Mouse (Mus musculus) heart, postnatal 14 days (tissue): ENCODE results near the gene Rbl2. TPM values are rescaled to one million over a fixed set of nuclear protein-coding genes. Genes with fewer than 3 reads are reported as not detected.

Experiments used
- DNase-seq, 2 experiments: peaks; one replicate each; pipeline ENCODE4 v3.0.0; 2021 to 2022
- intact Hi-C: fragments of 180-260 bp; cut with DNase I; formaldehyde crosslinking; loops from one replicate; pipeline ENCODE4 v1.15.1; 2025
- long read RNA-seq, 2 experiments: library from polyadenylated mRNA; stranded (forward); transcript quantifications; one replicate each; pipeline ENCODE4 v2.0.0; 2021
- total RNA-seq, 2 experiments: library from RNA; stranded (reverse); gene quantifications; 2 replicates each; pipeline ENCODE4 v1.2.3; 2021

Gene Rbl2
- 10 to 100 TPM; 24.6 to 27.9 TPM for total RNA-seq
- long read RNA-seq, experiment 1, full-length matches to known transcripts = 18 of 27 reads
- long read RNA-seq, experiment 1, partial matches to known transcripts = 8 of 27 reads
- long read RNA-seq, experiment 1, other reads (novel, unspliced or antisense) = 1 of 27 reads
- long read RNA-seq, experiment 2, full-length matches to known transcripts = 13 of 18 reads
- long read RNA-seq, experiment 2, partial matches to known transcripts = 4 of 18 reads
- long read RNA-seq, experiment 2, other reads (novel, unspliced or antisense) = 1 of 18 reads

DNA sequence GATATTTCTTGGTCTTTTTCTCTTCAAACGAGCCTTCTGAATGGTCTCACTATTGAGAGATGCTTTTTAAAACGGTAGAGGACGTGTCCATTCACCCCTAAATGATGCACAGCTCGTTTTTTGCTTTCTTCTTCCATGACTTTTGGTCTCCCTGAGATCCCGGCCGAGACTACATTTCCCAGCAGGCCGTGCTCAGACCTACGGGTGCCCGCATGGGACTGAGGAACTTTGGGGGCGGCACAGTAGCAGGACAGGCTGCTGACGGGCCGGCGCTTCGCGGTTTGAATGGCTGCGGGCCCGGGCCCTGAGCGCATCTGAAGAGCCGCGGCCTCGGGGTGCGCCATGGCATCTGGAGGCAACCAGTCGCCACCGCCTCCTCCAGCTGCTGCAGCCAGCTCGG, at the start of gene Rbl2:
Gene Rbl2 (plus strand): TSS at position 224 of the 400 bp plus-strand sequence.
- DNase-seq = peak; percentile 92 to 97
- intact Hi-C loops = loop anchor here (5.0 kb wide), 1 partner anchor 62 kb away; no protein-coding TSS in a partner anchor

DNA sequence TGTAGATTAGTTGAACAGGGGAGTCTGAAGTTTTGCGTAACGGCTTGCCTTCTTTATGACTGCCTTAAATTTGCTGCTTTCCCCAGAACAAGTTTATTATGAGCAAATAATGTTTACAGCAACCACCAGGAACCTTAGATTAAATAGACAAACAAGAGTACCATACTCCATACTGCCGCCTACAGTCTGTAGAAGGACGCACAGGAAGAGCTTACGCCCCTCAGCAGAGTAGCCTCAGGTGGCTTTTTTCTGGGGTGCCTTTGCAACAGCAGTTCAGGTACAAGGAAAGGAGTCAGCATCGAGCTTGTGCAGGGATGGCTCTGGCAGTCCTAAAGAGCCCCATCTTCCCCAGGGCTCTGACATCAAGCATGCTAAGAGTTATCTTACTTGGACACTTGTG, 35.4 kb upstream of the Rbl2 start:
- intact Hi-C loops = no loop called here
- DNase-seq = no peak

DNA sequence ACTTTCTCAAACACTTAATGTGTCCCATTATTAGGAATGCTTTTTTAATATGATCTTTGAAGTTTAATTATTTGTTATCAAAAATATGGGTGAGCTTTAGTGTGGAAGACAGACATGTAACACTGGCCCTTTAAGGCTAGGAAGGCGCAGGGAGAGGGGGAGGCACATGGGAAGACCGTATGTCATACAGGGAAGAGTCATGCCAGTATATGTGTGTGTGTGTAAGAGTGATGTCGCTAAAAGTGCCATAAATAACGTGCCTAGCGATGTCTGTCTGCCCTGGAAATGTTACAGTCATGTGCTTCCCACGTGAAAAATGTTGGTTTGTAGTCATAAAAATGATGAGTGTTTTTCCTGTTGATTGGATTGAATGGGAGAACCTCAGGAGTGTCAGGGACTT, 33.0 kb upstream of the Rbl2 start:
- intact Hi-C loops = no loop called here
- DNase-seq = no peak

DNA sequence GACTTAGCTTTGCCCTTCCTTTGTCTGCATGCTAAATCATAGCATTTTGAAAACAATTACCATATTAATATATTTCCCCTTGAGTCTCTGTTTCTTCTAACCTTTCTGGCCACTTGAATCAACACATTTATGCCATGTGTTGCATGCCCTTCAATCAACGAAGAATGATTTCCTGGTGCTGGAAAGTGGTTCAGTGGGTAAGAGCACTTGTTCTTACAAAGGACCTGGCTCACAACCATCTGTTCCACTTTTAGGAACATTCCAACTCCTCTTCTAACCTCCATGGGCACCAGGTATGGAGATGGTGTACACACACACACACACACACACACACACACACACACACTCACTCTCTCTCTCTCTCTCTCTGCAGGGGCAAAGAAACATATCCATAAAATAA, 31.2 kb upstream of the Rbl2 start:
- intact Hi-C loops = no loop called here
- DNase-seq = no peak

DNA sequence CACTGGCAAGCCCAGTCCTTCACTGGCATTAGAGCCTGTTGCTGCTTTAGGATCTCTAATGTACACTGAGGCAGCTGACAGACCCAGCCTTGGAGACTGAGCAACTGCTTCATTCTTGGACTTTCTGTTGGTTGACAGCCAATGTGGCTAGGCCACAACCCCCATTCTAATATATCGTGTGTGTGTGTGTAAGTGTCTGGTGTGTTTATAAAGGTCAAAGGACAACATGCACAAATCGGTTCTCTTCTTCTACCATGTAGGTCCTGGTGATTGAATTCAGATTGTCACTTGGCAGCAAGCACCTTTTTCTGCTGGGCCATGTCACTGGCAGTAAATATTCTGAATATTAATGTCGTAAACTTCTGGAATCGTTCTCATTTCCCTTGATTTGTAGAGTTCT, 23.5 kb upstream of the Rbl2 start:
- no peak for DNase-seq
- intact Hi-C loops = no loop called here

DNA sequence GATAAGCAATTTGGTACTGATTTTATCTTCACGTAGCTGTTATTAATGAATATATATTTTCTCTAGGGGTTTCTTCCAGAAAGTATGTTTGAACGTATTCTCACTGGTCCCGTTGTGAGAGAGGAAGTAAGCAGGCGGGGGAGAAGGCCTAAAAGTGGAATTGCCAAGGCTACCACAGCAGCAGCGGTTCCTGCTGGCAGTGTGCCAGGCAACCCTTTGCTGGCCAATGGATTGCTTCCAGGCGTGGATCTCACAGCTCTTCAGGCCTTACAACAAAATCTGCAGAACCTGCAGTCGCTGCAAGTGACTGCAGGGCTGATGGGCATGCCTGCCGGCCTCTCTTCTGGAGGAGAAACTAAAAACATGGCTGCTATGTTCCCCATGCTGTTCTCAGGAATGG, 18.8 kb upstream of the Rbl2 start:
- DNase-seq = peak; percentile 76 to 81
- intact Hi-C loops = no loop called here

DNA sequence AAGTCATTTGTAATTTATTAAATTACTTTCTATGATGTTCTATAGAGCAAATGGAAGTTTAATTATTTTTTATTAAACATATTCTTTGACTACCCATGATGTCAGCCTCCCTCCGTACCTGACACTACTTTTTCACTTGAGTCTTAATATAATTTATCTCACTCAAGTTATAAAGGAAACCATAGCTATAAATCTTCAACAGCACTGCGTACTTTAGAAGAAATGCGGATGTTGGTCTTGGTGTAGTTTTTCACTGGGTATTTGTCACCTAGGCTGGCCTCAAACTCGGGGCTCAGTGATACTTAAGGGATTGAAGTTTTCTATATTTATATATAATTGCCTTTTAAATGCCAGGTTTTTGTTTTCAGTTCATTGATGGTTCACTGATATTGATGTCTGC, 15.4 kb upstream of the Rbl2 start:
- intact Hi-C loops = no loop called here
- DNase-seq = no peak

DNA sequence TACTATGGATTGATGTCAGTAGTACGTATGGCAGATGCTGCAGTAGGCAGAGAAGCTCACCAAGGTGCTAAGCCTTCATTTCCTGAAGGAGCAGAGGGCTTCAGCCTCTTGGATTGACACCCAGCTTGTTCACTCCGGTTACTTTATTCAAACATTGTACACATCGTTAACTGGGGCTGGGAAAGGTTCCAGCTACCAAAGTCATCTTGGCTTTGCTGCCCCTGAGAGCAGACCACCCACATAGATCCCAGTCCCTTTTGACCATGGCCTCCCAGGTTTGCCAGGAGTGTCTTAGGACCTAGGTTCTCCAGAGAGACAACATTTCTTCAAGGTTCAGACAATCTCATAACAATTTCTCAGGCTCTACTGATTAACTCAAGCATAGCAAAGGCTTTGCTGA, 13.0 kb upstream of the Rbl2 start:
- DNase-seq = no peak
- intact Hi-C loops = no loop called here

DNA sequence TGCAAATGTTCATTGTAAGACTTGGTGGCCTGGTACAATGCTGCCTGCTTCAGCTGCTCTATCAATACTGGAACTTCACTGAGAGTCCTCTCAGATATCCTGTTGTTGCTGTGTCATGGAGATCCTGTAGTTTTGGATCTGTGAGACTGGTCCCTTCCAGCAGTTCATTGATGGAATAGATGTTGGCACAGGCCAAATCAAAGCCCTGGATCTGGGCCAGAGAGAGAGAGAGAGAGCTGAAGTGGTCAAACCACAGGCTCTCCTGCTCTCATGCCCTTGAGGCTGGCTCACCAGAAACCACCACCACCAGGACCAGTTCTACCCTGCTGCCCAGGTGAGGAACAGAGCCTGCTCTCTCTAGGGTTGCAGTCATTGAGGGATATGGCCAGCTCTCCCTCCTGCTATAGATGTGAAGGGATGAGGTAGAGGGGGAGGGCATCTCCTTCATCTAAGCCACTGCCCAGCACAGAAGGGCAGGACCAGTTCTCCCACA, 10.7 kb upstream of the Rbl2 start:
- DNase-seq = no peak
- intact Hi-C loops = no loop called here

DNA sequence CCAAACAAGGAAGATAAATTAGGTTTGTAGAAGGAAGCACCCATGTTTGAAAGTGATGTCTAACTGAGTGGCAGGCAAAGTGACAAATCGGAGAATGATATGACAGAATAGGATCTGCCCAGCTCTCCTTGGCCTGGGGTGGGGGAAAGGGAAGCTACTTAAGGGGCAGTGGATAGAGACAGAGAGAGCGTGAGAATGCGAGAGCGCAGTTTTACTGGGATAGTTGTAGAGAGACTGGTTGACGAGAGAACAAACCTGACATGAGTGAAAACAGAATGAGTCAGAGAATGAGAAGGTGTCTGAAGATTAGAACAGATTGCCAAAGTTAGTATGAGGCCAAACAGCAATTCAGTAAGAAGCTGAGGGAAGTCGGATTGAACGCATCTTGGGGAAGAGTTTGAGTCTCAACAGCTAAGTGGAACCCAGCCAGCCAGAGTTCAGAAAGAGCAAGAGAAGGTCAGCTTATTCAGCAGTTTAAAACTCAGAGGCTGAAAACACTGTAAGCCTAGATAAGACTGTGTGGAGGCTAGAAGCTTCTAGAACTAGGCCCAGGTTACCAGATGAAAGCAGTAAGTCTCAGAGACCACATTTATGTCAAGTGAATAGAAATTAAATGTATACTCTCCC, 9.9 kb upstream of the Rbl2 start:
- intact Hi-C loops = no loop called here
- no peak for DNase-seq

DNA sequence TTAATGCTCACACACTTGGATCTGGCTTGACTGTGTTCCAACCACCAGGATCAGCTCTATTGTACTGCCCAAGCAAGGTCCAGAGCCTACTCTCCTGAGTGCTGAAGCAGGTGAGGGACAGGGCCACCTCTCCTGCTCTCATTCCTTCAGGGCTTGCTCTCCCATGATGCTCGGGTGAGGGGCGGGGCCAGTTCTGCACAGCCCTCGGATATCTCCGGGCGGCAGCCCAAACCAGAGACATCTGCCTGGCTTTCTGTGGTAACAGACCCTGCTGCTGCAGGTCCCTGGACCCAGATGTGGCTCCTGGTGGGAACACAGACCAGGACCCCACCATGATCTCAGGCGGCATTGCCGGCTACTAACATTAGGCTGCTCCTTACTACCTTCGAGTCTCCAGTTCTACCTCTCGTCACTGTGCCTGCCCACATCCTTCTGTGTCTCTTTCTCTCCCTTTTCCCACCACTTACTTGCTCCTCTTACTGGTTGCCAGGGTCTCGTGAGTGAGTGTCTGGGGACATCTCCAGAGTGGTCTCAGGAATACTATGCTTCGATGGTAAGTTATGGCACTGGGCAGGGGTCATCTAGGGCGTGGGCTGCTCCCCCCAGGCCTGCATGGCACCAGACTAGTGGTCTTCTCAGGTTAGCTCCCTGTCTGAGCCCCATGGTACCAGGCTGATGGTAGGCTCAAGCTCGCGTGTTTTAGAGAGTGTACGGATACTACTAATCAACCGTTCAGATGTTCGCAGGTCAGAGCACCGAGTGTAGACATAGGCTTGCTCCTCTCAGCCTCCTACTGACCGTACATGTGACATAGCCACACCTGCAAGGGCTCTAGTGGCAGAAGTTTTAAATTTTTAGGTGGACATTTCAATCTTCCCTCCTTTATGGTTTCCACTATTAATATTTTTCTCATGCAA, 9.0 kb upstream of the Rbl2 start:
- intact Hi-C loops = no loop called here
- no peak for DNase-seq

DNA sequence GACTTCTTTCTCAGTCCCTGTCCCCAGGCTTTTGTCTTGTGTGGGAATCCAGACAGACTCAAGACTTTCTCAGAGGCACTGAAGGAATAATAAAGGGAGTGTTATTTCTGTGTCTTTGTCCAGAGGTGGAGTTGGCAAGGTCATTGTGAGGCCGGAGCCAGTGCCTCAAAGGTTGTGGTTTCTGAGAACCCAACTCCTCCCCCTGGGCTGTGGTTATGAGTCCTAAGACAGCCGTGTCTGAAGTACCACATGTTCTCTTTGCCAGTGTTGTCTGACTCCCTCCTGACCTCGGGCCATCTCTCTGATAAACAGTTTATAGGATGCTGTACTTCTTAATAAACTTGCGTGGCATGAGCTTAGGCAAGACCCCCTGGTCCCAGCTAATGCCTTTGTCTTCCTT, 4.7 kb upstream of the Rbl2 start:
- DNase-seq = no peak
- intact Hi-C loops = no loop called here

DNA sequence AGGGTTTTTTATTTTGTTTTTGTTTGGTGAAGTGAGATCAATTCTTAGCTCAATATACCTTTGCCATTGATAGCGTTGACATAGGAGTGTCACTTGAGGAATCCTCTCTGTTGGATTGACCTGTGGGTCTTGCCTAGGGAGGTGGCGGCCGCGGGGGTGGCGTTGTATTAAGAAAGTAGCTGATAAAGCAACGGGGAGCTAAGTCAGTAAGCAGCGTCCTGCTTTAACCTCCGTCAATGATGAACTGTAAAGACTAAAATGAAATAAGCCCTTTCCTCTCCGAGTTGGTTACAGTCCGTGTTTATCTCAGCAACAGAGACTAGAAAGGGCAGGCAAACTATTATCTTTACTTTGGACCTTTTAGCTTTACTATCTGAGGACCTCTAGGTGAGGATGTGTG, 450 bp upstream of the Rbl2 start:
- DNase-seq = peak; percentile 15 to 25
- intact Hi-C loops = no loop called here

DNA sequence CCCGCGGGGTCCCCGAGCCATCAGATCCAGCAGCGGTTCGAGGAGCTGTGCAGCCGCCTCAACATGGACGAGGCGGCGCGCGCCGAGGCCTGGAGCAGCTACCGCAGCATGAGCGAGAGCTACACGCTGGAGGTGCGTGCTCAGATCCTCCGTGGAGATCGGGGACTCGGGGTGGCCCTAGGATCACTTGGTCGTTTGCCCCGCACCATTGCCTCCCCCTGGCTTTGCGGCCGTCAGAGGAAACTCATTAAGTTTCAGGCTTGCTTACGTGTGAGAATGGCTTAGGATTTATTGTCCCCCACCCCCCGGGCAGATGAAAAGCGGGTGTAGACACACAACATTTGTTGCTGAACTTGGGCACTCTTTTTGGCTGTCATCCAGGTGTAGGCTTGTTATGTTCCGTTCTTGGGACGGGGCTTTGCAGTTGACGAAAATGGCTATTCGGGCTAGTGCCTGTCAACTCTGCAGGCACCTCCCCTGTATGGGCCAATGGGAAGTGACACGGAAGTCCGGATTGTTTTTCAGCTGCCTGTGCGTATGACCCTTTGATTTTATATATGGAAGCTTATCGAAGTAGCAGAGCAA, 510 bp downstream of the Rbl2 start:
- DNase-seq = peak; percentile 77 to 83
- intact Hi-C loops = loop anchor here (5.0 kb wide), 1 partner anchor 62 kb away; no protein-coding TSS in a partner anchor

DNA sequence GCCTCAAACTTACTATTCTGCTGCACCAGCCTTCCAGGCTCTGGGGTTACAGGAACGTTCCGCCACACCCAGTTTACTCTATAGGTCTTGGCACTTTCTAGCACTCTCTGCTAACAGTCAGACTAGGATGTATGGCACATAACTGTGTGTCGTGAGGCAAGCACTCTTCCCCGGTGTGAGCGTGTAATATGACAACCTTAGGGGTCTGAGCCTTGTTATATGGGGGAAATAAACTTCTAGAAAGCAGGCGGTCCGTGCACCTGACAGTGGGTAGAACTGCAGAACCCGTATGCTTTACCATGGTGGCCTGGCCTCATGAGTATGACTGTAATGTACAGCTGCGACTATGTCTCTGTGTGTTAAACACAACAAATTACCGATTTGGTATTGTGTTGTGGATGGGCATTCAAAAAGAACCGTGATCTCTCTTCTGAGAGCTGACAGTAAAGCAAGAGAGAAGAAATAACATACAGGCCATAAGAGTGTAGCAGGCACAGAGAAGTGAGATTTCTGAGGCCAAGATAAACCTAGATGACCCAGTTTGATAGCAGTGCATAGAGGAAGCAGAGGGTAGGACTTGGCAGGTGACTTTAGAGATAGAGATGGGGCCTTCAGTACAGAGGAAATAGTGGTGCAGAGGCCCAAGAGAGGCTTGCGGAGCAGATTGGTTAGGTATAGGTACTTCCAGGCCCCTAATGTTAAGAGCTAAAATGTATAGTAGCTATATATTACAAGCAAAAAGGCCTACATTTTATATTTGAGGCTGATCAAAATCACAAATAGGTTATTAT, 7.4 kb downstream of the Rbl2 start:
- intact Hi-C loops = no loop called here
- DNase-seq = no peak

DNA sequence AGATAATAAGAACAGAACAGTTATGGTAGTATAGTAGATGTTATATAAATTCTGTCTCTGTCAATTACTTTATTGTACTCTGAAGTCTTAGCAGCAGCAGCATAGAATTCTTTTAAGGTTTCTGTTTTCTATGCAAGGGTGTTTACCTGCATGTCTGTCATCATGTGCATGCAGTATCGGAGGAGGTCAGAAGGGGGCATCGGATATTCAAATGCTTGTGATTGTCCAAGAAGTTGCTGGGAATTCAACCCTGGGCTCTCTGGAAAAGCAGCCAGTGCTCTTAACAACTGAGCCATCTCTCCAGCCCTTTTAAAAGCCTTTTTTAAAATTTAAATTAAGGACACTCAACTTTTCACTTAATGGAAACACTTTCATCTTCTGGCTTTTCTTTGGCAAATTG, 9.8 kb downstream of the Rbl2 start:
- DNase-seq = no peak
- intact Hi-C loops = no loop called here

DNA sequence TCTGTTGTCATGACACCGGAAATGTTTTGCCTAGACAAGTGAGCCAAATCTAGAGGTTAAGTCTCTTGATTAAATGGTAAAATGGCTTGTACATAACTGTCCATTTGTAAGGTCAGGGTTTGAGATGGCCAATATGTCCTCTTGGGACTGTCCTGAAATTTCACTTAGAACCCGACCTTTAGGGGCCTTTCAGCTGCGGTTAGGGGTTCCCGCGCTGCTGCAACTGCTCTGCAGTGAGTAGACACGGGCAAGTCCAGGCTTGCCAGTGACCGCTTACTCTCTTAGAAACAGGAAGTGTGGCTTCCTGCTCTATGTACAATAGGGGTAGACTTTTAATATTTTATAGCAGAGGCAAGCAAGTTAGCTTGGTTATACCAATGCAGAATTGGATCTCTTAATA, 12.1 kb downstream of the Rbl2 start:
- intact Hi-C loops = no loop called here

DNA sequence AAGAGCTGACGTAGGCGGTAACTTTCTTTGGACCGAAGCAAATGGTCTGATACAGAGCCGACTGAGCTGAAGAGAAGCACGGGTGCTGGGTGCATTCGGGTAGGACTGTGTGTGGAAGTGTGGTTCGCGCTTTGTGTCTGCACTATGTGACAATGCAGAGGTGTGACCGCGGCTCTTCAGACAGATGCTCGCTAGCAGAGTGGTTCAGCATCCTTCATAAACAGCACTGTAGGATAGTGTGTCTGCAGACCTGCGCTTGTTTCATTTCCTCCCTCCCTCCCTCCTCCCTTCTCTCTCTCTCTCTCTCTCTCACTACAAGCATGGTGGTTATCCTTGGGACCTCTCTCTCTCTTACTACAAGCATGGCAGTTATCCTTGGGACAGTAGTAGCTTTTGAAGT, 12.6 kb downstream of the Rbl2 start:
- intact Hi-C loops = no loop called here
- no peak for DNase-seq

More for the DNA sequence above, 12.1 kb downstream of the Rbl2 start:
- DNase-seq = no peak

DNA sequence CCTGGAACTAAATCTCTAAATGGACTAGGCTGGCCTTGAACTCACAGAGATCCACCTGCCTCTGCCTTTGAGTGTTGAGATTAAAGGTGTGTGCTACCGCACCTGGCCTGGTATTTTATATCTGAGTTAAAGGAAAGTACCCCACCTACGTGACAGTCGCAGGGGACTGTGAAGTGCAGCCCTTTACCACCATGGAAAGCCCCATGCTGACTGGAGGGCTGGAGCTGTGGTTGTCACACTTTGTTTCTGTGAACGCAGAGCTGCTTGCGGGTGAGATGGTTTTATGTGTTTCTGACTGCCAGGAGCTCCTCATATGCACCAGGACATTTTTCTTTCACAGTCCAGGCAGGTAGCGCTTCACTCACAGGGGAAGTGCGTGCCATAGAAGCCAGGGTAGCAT, 18.6 kb downstream of the Rbl2 start:
- no peak for DNase-seq
- intact Hi-C loops = no loop called here

DNA sequence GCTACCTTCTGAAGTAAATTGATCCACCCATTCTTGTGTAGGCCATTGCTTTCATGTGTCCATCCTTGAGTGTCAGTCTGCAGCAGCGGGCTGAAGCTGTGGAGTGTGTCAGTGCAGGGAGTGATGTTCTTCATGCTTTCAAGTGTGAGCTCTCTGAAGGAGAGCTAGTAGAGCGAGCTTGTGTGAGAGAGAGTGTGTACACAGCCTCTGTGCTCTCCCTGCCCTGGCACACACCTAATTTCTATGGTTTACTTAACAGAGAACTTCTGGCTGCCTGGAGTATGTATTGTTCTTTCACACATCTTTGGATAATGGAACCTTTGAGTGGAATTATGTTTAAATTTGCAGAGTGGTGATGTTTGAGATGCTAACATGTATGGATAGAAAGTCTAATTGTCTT, 19.7 kb downstream of the Rbl2 start:
- intact Hi-C loops = no loop called here
- DNase-seq = no peak
